Mouse (Mus musculus) embryo, embryonic 9.5 days (tissue): ENCODE results near the gene Prpf4.
A peak's percentile ranks its signal among the peaks of the same experiment; 100 is the strongest.

Source experiments
- DNase-seq: peaks from one replicate; pipeline ENCODE4 v3.0.0-alpha.2; 2017; ENCODE audit errors: extremely low spot score

Gene Prpf4

DNA sequence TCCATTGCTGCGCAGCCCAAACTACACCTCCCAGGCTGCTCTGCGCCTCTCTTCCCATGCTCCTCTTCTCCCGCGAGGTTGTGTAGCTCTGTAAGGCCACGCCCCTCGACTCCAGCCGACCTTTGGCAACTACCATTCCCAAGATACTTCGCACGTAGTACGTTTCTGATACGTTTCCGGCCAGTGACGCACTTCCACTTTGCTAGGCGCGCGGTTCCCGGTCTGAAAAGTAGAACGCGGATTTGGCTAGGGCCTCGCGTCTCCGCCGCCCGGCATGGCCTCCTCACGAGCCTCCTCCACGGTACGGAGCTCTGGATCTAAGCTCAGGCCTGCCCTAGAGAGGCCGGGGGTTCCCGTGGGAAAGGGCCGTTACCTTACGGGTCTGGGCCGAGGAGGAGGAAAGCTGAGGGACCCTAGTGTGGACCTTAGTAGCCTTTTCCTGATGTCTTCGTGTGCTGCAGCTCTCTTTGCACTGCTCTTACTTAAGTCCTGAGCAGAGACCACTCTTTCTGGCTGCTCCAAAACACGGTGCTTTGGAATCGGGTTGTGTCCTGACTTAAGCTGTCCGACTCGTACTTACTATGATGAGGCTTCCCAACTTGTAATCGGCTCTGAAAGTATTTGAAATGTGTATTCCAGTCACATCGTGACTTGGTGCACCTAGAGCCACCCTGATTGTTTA is at the start of gene Prpf4, which contains the start of gene Cdc26:
TSS of gene Prpf4 (plus strand) at position 197 of the 682 bp plus-strand sequence.
TSS of gene Cdc26 (minus strand) at position 42 of the 682 bp plus-strand sequence.
- peak; percentile 94 for DNase-seq

DNA sequence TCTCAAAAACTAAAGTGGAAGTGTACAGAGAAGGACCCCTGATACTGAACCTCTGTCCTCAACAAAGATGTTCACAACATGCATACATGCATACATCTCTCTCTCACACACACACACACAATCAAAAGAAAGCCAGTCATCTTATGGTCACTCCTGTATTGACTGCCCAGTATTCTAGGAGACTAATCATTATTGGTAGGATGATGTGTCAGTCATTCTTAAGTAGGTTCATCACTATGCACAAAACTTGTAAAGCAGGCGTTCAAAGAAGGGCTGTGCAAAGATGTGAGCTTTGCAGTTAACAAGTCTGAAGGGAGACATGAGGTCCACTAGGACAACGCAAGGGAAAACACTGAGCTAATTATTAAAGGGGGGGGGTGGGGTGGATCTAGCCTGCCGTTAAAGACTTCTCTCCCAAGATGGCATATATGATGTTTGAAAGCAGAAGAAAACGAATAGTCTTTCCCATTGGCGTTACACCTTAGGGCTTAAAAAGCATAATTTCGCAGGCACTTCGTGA is 49.3 kb upstream of the Prpf4 start:
- DNase-seq, result no peak

DNA sequence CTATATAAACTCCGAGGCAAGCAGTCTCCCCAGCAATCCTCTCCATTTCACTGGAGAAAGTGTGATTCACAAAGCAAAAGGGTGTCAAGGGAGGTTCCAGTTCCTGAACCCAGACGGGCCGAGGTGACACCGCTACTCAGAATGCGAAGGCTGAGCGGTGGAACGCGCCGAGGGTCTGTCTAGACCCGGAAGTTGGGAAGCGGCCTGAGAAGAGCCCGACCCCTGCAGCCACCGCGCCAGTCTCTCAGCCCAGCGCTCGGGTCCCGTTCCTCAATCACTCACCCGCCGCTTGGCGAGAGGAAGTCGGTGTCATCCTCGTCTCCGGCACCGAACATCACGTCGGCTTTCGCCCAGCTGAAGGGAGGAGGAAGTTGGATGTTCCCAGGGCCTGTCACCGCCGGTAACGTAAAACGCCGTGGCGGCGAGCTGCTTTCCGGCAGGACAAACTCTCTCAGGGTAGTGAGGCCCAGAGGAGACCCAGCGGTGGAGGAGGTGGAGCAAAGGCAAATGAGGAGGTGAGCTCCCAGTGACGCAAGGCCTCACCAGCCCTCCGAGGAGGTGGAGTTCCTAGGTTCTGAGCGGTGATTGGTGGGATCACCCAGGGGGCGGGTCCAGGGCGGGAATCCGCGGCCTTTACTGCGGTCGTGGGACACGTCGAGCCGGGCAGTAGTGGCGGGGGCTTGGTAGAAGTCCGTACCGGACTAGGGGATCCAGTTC is 48.4 kb upstream of the Prpf4 start, which contains the start of the genes Fkbp15 and Slc31a1:
TSS of gene Fkbp15 (minus strand) at position 461 of the 717 bp plus-strand sequence.
TSS of gene Slc31a1 (plus strand) at position 640 of the 717 bp plus-strand sequence.
- peak; percentile 99 for DNase-seq

DNA sequence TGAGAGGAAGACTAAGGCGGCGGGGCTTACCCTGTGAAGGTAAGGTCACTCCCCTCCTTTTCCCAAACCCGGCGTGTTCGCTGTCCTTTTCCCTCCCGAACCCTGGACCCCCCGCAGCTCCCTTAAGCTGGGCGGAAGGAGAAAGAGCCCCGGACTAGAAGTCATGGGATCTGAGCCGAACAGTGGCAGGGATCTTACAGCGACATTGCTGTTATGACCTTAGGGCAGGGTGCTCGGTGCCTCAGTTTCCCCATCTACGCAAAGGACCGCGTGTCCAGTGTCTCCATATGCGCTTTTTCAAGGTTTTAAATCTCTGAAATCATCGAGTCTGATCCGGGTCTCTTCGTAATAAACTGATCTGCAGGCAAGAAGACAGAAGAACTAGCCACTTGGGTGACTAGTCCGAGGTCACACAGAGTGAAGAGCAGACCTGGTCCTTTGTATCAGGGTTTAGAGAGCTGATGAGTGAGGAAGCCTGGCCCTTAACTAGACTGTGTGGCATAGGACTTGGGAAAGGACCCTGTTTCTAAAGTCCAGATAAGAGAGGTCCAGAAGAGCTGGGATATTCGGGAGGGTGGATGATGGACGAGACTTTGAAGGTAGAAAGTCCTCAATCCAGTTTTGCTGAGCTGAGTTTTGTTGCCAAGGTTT is 47.7 kb upstream of the Prpf4 start:
- no peak for DNase-seq

DNA sequence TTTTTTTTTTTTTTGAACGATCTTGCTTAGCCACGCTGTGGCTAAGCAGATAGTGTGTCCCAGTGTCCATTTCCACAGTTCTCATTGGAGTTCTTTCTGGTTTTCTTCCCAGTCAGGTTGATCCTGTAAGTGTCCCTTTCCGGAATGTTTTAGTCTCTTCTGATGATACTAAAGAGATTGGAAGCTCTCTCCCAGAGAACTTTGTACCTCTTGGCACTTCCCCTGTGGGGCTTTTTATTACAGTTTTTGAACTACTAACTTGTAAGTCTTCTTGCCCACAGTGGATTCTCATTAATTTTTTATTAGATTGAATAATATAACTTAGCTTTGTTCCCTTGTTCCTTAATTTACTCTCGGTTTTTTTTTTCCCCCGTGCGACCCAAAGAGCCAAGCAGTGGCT is 47.0 kb upstream of the Prpf4 start:
- no peak for DNase-seq

DNA sequence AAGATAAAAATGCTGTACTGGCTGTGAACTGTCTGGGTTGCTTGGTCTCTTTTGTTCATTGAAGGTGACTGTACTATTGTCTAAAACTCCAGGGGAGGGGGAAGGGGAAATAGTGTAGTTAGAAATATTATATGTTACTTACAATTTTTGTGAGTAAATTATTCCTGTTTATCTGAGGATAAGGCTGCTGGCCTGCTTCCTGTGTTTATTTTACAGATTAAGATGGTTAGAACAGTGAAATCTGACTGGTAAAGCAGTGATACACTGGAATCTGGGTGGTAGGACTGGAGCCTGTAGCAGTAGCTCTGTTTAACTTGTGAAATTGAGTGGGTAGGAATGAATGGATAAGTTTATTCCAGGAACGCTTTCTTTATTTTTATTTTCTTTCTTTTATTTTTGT is 46.6 kb upstream of the Prpf4 start:
- DNase-seq, result no peak

DNA sequence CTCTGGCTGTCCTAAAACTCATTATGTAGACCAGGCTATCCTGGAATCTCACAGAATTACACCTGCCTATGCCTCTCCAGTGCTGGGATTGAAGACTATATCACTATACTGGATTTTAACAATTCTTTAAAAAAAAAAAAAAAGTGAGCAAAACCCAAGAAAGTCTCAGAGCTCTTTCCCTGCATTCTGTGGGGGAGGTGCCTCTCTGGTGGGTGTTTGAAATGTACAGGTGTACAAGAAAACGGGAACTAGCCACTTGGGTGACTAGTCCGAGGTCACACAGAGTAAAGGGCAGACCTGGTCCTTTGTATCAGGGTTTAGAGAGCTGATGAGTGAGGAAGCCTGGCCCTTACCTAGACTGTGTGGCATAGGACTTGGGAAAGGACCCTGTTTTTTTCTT is 46.2 kb upstream of the Prpf4 start:
- DNase-seq, result no peak

DNA sequence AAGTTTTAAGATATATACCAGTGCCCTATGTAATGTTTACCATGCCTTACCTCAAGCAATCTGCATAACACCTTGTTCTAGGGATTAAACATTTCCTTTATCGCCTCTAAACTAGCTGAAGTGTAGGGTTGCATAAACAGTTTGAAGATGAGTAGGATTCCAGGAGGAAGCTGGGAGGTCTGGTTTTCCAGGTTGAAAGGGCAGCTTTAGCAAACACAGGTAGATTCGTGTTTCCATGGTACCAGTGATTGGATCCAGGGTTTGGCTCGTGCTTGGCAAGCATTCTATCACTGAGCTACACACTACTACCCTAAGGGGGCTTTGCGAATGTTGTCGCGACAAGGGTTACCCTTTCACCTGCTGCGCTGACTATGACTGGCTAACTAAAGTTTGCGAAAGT is 44.3 kb upstream of the Prpf4 start:
- no peak for DNase-seq

DNA sequence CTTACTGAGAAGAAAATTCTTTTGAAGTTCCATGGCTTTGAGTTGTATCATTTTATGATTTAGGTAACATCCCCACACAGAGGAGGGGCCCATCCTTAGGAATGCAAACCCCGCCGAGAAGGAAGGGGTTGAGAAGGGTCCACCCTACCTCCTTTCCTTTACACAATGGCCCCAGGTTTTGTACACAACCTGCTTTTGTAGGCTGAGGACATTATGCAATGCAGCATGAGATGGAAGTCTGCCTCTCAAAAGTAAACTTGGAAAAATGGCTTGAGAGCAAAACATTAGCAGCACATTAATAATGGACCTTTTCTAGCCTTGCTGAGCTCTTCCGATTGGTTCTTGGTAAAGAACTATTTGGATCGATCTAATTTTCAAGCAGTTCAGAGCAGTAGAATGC is 42.3 kb upstream of the Prpf4 start:
- no peak for DNase-seq

DNA sequence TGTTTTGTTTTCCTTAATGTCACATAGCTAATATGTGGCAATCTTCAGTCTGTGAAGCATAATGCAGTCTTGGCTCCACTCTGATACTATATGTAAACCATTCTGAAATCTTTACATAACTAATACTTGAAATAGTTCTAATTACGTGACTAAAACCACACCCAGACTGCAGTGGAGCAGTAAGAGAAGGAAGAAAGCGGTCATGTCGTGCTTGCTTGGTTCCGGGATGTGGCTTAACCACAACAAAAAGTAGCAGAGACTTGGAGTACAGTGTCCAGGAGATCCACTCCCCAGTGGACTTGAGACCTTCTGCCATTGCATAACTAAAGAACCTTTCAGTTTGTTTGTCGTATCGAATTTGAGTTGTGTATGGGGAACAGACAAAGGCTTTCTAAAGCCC is 41.0 kb upstream of the Prpf4 start:
- DNase-seq, result no peak

DNA sequence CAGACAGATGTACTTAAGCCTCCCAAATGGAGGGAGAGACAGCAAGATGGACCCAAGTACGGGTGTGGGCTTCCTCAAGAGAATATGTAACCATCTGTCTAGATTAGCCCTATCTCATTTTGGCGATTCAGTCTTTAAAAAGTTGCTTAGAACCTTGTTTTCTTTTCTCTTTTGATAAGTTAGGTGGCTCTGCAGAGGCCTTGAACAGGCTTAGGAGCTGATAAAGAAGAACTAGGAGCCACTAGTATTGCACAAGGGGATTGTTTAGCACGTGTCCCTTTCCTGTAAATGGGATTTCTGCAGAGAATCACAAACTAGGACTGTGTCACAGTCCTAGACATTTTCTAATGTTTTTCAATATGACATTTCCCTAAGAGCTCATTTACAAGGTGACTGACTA is 39.5 kb upstream of the Prpf4 start:
- DNase-seq, result no peak

DNA sequence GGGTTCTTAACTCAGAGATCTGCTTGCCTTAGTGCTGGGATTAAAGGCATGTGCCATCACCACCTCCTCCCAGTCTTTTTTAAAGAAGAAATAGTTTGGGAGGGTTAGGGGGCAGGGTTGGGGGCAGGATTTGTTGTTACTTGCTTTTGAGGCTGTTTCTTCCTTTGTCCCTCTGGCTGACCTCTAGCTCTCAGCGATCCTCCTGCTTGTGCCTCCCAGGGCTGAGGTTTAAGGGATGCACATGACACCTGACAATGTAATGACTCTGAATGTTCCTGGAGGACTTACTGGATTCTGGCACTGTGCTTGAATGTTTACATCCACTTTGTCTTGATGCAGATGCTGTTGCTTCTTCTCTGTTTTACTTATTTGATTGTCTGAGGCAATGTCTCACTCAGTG is 36.2 kb upstream of the Prpf4 start:
- no peak for DNase-seq

DNA sequence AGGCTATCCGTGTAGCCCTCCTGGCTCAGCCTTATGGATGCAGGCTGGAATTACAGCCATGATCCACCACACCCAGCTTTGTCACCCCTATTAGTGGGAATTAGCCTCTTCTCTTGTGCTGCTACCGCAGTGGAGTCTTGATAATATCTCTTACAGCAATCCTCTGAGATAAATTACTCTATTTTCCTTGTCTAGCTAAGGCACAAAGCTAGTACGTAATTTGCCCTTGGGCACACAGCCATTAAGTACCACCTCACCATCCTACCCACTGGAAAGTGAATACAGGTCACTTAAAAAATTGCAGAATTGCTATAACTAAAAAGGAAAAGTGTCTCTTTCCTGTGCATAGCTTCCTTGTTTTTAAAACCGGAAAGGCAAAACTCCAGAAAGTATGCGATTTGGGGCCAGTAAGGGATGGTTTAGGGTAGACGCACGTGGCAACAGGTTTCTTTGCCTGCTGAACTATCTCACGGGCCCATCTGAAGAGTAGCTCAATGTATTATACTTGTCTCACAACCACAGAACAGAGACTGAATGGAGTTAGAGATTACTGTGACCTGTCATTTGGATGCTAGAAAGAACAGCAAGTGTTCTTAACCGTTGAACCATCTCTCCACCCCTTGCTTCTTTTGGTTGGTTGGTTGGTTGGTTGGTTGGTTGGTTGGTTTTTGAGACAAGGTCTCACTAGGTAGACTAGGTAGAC is 35.6 kb upstream of the Prpf4 start:
- DNase-seq, result no peak

DNA sequence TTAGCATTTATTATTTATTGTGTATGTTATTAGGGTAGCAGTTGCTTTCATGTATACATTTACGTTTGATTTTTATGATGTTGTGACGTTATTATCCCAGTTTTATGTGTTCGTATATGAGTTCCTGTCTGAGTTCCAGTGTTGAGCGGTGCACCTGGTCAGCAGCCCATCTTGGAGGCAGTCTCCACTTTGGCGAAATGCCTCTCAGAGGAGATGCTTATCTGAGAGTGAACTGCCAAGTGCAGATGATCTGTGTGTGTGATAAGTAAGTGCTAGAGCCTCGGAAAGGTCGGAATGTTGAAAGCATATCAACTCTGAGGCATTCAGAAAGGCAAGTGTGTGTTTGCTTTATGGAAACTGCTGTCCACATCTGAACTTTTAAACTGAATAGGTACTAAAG is 34.9 kb upstream of the Prpf4 start:
- no peak for DNase-seq

DNA sequence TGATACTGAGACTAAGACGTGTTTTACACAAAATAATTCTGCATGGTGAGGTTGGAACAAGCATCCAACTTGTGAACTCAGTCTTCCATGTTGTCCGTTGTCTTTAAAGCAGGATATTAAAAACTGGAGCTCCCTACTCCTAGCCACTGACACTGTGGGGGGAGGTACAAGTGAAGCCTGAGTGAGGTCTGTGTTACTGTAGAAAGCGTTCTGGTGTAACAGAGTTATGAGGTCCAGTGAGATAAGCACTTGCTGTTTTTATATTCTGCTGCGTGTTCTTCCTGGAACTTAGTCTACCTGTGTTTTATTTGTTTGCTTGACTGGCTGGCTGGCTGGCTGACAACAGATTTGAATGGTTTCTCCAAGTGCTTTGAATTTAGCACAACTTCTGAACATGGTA is 34.3 kb upstream of the Prpf4 start:
- DNase-seq, result no peak

DNA sequence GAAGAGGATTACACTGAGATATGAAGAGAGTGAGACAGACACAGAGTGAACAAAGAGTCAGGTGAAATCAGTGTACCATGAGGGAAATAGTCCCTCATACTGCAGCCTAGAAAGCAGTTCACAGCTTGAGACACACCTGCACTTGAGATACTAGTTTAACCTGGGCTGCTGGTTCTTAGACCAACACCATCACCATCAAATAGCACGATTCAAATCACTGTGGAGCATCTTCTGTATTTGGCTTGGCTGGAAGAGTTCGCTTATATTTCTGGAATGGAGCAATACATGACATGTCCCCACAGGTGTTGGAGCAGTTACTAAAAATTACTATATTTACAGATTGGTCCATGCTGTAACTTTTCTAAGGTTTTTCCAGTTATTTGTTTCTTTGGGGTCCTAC is 32.5 kb upstream of the Prpf4 start:
- no peak for DNase-seq

DNA sequence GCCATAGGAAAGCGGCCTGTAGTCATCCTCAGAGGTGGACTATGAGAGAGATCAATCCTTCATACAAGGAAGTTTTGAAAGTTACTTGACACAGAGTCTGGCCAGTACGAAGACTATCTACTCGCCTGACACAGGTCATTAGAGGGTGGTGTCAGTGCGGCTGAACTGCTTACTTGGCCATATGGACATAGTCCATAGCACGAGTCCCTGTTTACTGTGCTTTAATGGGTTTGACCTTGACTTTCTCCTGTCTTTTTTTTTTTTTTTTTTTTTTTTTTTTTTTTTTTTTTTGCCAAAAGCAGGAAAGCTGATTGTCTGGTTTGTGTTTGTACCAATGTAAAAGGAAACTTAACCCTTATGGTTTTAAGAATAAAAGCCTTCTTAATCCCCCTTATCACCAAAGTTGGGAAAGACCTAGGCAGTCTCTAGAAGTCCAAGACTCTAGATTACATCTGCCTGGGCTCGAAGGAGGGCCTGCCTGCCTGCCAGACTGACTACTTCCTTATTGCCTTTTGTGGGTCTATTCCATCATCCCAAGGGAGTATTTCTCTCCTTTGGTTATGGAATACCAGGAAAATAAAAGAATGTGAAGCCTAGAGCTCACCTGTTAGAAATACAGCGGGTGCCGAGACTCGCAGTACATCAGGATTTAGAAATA is 28.7 kb upstream of the Prpf4 start:
- DNase-seq, result no peak

DNA sequence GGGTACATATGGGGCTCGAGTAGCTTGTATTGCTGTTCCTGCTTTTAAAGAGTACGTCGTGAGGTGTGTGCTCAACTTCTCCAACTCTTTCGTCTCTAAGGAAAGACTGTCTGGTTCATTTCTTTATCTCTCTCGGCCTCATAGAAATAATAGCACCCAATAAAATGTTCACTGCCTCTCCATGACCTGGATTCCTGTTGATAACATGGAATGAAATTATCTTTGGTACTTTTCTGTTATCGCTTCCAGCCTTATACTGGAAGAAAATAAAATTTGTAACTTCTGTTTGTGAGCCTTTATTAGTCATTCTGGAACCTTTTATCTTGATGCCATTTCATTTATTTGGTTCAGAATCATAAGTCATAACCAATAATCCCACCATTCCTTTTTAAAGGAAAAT is 25.4 kb upstream of the Prpf4 start:
- DNase-seq, result no peak

DNA sequence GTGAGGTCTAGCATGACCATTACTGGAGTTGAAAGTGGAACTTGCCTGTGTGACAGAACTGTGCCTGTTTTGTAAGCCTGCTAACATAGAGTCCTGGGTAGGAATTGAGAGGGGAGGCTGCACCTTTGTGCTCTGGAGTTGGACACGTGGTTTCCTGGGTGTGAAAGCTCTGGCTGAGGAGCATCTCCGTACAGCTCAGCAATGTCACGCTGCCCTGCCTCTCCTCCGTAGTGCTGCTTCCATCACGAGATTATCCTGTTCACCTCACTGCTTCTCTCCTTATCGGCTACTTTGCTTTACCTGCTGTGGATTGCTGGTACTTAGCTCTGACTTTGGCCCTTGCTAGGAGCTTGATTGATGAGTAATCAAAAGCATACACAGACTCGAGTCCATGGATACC is 24.8 kb upstream of the Prpf4 start:
- no peak for DNase-seq

DNA sequence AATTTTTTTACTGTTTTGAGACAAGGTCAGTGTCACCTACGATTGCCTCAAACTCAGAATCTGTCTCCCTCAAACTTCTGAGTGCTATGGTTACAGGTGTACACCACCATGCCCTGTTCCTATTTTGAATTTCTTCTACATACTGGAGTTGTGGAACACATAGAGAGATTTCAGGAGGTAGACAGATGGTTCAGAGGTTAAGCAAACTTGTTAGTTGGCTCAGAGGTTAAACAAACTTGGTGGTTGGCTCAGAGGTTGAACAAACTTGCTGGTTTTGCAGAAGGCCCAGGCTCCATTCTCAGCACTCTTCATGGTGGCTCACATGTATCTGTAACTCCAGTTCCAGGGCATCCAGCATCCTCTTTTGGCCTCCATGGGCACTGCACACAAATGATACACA is 24.4 kb upstream of the Prpf4 start:
- DNase-seq, result no peak

DNA sequence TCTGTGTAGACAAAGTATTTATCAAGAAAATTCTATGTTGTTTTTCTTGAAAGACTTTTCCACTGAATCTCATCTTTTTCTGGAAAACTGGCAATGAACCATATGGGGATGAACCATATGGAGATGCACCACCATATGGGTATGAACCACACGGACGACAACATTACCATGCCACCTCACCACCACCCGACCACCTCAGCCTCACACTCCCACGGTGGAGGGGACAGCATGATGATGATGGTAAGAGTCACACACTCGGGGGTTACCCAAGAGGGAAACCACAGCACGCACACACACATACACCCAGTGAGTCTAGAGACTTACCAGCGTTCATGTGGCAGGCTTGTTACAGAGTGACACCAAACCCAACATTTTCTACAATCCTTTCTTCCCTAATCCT is 23.2 kb upstream of the Prpf4 start:
- DNase-seq, result no peak
